Mouse (Mus musculus) cerebral cortex, adult 2 months (tissue): ENCODE results near the gene Cylc1.

Experiments
- WGBS: fragments of 180-500 bp; shearing (Covaris S2); methylation state at CpG from one replicate; pipeline ENCODE4 v1.1.7; 2018; 5-methylcytosine and 5-hydroxymethylcytosine counted together

Gene Cylc1

GRCm38 (mm10) chrX:111110118-111110517 is at the start of gene Cylc1:
Gene Cylc1, plus strand, starts transcription at chrX:111110418.

GRCm38 (mm10) chrX:111078680-111079079 is 31.5 kb upstream of the Cylc1 start:
- WGBS = 90% methylated on average over 8 of the region's 8 CpGs

GRCm38 (mm10) chrX:111168040-111168439 is 57.8 kb downstream of the Cylc1 start, which contains the start of gene Gm10112:
Gene Gm10112, plus strand, starts transcription at chrX:111168340.
- WGBS = 88% methylated on average over 3 of the region's 3 CpGs
